In the genomic region with DNA sequence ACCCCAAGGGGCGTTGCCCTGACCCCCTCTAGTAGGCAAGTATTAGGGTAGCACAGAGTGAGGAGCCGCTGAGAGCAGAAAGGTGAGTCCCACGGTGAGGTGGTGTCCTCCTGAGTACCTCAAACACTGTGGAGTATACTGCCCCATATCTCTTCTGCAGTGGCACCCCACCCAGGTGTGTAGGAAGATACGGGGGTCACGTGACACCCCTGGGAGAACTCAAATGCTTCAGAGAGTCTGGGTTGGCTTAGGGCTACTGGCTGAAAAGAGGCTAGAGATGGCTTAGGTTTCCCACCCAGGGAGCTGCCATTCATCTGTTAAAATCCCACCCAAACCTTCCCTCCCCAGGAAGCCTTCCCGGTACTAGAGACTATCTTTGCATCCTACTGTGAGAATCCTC, we compare ENCODE assay signal across 11 mouse cellular contexts. TPM values are rescaled to one million over a fixed set of nuclear protein-coding genes. Genes with fewer than 3 reads are reported as not detected.
DNase-seq lines count a peak whose midpoint lies in the region; ATAC-seq lines count a peak whose summit lies in the region.
"Had no signal": no experiment of that assay in that cellular context is flagged by ENCODE, and none has a peak within 500 bp of the region (broad histone marks: within the 10 kb centered on the region; RNA-seq: fewer than 3 reads in every experiment).

No protein-coding gene starts in this region.

- peaks cover 62% of the 10 kb centered on the region for H3K27me3 ChIP-seq in midbrain, embryonic 12.5 days
- H3K27me3 ChIP-seq in midbrain, embryonic 11.5 days (ENCODE audit: control insufficient read depth, insufficient read depth, low read length), result peaks cover 22% of the 10 kb centered on the region
- peaks cover 37% of the 10 kb centered on the region for H3K27me3 ChIP-seq in limb, embryonic 13.5 days
- 0 out of 2 replicates have a peak, but pooled peaks cover 3% of the 10 kb centered on the region for H3K27me3 ChIP-seq in stomach, embryonic 15.5 days (replicated peaks)

- H3K9ac ChIP-seq in midbrain, embryonic 12.5 days (replicated peaks), result peak overlapping the region; percentile 44; the same call in 1 of the 2 replicates
- no peak overlapping the region for H3K9ac ChIP-seq in midbrain, embryonic 11.5 days (ENCODE audit: low read length)
- no peak overlapping the region for H3K9ac ChIP-seq in limb, embryonic 13.5 days
- H3K9ac ChIP-seq in stomach, embryonic 15.5 days, result no peak overlapping the region

- no peak for ATAC-seq in midbrain, embryonic 12.5 days (ENCODE audit: low FRiP score, low read depth)
- no peak for ATAC-seq in midbrain, embryonic 11.5 days (ENCODE audit: low FRiP score)
- peak; percentile 75 for ATAC-seq in erythroid progenitor cell, adult 5-6 weeks (replicated peaks; ENCODE audit: low FRiP score, poor library complexity, severe bottlenecking)
- ATAC-seq in limb, embryonic 13.5 days (ENCODE audit: low FRiP score, low read depth), result no peak
- ATAC-seq in stomach, embryonic 15.5 days (ENCODE audit: insufficient read depth, low FRiP score, low read depth), result no peak

- no peak for DNase-seq in midbrain, embryonic 11.5 days (ENCODE audit: low spot score, missing footprints)
- no peak for DNase-seq in frontal cortex, adult 2 months (ENCODE audit: extremely low spot score in 1 of 2, low spot score in 1 of 2)
- DNase-seq in testis, postnatal 10 days (ENCODE audit: low spot score), result no peak
- DNase-seq: cerebellum, adult 11 months; lung, postnatal 36 days had no signal

- peak overlapping the region; percentile 38; the same call in 1 of the 2 replicates for H3K4me3 ChIP-seq in midbrain, embryonic 12.5 days
- no peak overlapping the region for H3K4me3 ChIP-seq in midbrain, embryonic 11.5 days (ENCODE audit: low read depth, low read length)
- no peak overlapping the region for H3K4me3 ChIP-seq in limb, embryonic 13.5 days
- no peak overlapping the region for H3K4me3 ChIP-seq in stomach, embryonic 15.5 days (replicated peaks)

- WGBS in midbrain, embryonic 12.5 days, result 39% methylated on average over 6 of the region's 6 CpGs
- 31% methylated on average over 6 of the region's 6 CpGs for WGBS in midbrain, embryonic 11.5 days
- 58% methylated on average over 6 of the region's 6 CpGs for WGBS in limb, embryonic 13.5 days
- WGBS in stomach, embryonic 15.5 days, result 59% methylated on average over 6 of the region's 6 CpGs

- peak overlapping the region; percentile 60; the same call in 1 of the 2 replicates for H3K4me2 ChIP-seq in midbrain, embryonic 12.5 days (replicated peaks)
- no peak overlapping the region for H3K4me2 ChIP-seq in midbrain, embryonic 11.5 days
- peak overlapping the region; percentile 89; the same call in 1 of the 2 replicates for H3K4me2 ChIP-seq in limb, embryonic 13.5 days (replicated peaks)
- peak overlapping the region; percentile 93 for H3K4me2 ChIP-seq in stomach, embryonic 15.5 days

- H3K36me3 ChIP-seq in midbrain, embryonic 12.5 days, result peaks cover 64% of the 10 kb centered on the region
- peaks cover 20% of the 10 kb centered on the region for H3K36me3 ChIP-seq in midbrain, embryonic 11.5 days (ENCODE audit: control insufficient read depth, insufficient read depth, low read length)
- H3K36me3 ChIP-seq in limb, embryonic 13.5 days, result peaks cover 49% of the 10 kb centered on the region
- H3K36me3 ChIP-seq in stomach, embryonic 15.5 days, result 0 out of 2 replicates have a peak, but pooled peaks cover 3% of the 10 kb centered on the region

- H3K4me1 ChIP-seq in midbrain, embryonic 12.5 days, result peaks cover 31% of the 10 kb centered on the region
- H3K4me1 ChIP-seq in midbrain, embryonic 11.5 days (ENCODE audit: control insufficient read depth, insufficient read depth, low read length), result peaks cover 20% of the 10 kb centered on the region
- peaks cover 31% of the 10 kb centered on the region for H3K4me1 ChIP-seq in limb, embryonic 13.5 days
- H3K4me1 ChIP-seq in stomach, embryonic 15.5 days, result peaks cover 18% of the 10 kb centered on the region

- no peaks in the 10 kb centered on the region for H3K9me3 ChIP-seq in midbrain, embryonic 12.5 days
- no peaks in the 10 kb centered on the region for H3K9me3 ChIP-seq in midbrain, embryonic 11.5 days (ENCODE audit: control insufficient read depth, low read length)
- H3K9me3 ChIP-seq in limb, embryonic 13.5 days, result no peaks in the 10 kb centered on the region
- no peaks in the 10 kb centered on the region for H3K9me3 ChIP-seq in stomach, embryonic 15.5 days

- H3K27ac ChIP-seq in midbrain, embryonic 12.5 days (replicated peaks), result no peak overlapping the region
- H3K27ac ChIP-seq in midbrain, embryonic 11.5 days (ENCODE audit: low read depth, low read length), result no peak overlapping the region
- H3K27ac ChIP-seq in limb, embryonic 13.5 days, result no peak overlapping the region
- no peak overlapping the region for H3K27ac ChIP-seq in stomach, embryonic 15.5 days
- H3K27ac ChIP-seq: left cerebral cortex, adult 2 months had no signal

RNA-seq across cellular contexts. Expression of a gene that starts 12.5 kb away (rescaled TPM):
- 1.5 and 2.2 TPM in 2 replicates for polyA plus RNA-seq in midbrain, embryonic 12.5 days (2016; fragmentation: Nextera tagmentation; extraction: Ambion mirVana)
- polyA plus RNA-seq in midbrain, embryonic 11.5 days (2014; fragmentation: Nextera tagmentation; extraction: Ambion mirVana), result 1.5 and 2.4 TPM in 2 replicates
- total RNA-seq in erythroid progenitor cell, adult 5-6 weeks (2015; ENCODE audit: low replicate concordance), result not detected in 2 replicates
- not detected in 2 replicates for total RNA-seq in erythroid progenitor cell, adult 5-6 weeks (2017; ENCODE audit: low replicate concordance)
- polyA plus RNA-seq in limb, embryonic 13.5 days (2015; fragmentation: Nextera tagmentation; extraction: Ambion mirVana), result 3.1 and 3.7 TPM in 2 replicates
- 6.7 and 14.4 TPM in 2 replicates for polyA plus RNA-seq in stomach, embryonic 15.5 days (2015; fragmentation: Nextera tagmentation; extraction: Ambion mirVana)
- polyA plus RNA-seq in frontal cortex, adult 2 months (2012; rRNA removed), result 15.2 and 17.7 TPM in 2 replicates

RNA-seq across cellular contexts. Expression of a gene that starts 13.4 kb away (rescaled TPM):
- 10.6 and 11.1 TPM in 2 replicates for polyA plus RNA-seq in midbrain, embryonic 12.5 days (2016; fragmentation: Nextera tagmentation; extraction: Ambion mirVana)
- polyA plus RNA-seq in midbrain, embryonic 11.5 days (2014; fragmentation: Nextera tagmentation; extraction: Ambion mirVana), result 4.6 and 4.8 TPM in 2 replicates
- not detected in 2 replicates for total RNA-seq in erythroid progenitor cell, adult 5-6 weeks (2015; ENCODE audit: low replicate concordance)
- not detected in 2 replicates for total RNA-seq in erythroid progenitor cell, adult 5-6 weeks (2017; ENCODE audit: low replicate concordance)
- polyA plus RNA-seq in limb, embryonic 13.5 days (2015; fragmentation: Nextera tagmentation; extraction: Ambion mirVana), result 4.3 and 4.9 TPM in 2 replicates
- 1.1 and 1.9 TPM in 2 replicates for polyA plus RNA-seq in stomach, embryonic 15.5 days (2015; fragmentation: Nextera tagmentation; extraction: Ambion mirVana)
- 170 and 198 TPM in 2 replicates for polyA plus RNA-seq in frontal cortex, adult 2 months (2012; rRNA removed)
- polyA plus RNA-seq: thymus, postnatal 0 days had no signal

RNA-seq across cellular contexts. Expression of a gene that starts 17.4 kb away (rescaled TPM):
- polyA plus RNA-seq in midbrain, embryonic 12.5 days (2016; fragmentation: Nextera tagmentation; extraction: Ambion mirVana), result 288 and 293 TPM in 2 replicates
- polyA plus RNA-seq in midbrain, embryonic 11.5 days (2014; fragmentation: Nextera tagmentation; extraction: Ambion mirVana), result 224 and 225 TPM in 2 replicates
- total RNA-seq in erythroid progenitor cell, adult 5-6 weeks (2015; ENCODE audit: low replicate concordance), result 20.5 and 29.8 TPM in 2 replicates
- 43.8 and 48.9 TPM in 2 replicates for total RNA-seq in erythroid progenitor cell, adult 5-6 weeks (2017; ENCODE audit: low replicate concordance)
- polyA plus RNA-seq in limb, embryonic 13.5 days (2015; fragmentation: Nextera tagmentation; extraction: Ambion mirVana), result 135 and 137 TPM in 2 replicates
- 85.0 and 103 TPM in 2 replicates for polyA plus RNA-seq in stomach, embryonic 15.5 days (2015; fragmentation: Nextera tagmentation; extraction: Ambion mirVana)
- 158 and 167 TPM in 2 replicates for polyA plus RNA-seq in frontal cortex, adult 2 months (2012; rRNA removed)

RNA-seq across cellular contexts. Expression of a gene that starts 27.6 kb away (rescaled TPM):
- 0.46 and 1.1 TPM in 2 replicates for polyA plus RNA-seq in midbrain, embryonic 12.5 days (2016; fragmentation: Nextera tagmentation; extraction: Ambion mirVana)
- polyA plus RNA-seq in midbrain, embryonic 11.5 days (2014; fragmentation: Nextera tagmentation; extraction: Ambion mirVana), result 0.69 and 0.75 TPM in 2 replicates
- not detected in 2 replicates for total RNA-seq in erythroid progenitor cell, adult 5-6 weeks (2015; ENCODE audit: low replicate concordance)
- total RNA-seq in erythroid progenitor cell, adult 5-6 weeks (2017; ENCODE audit: low replicate concordance), result not detected in 2 replicates
- polyA plus RNA-seq in limb, embryonic 13.5 days (2015; fragmentation: Nextera tagmentation; extraction: Ambion mirVana), result 2.1 TPM in 2 replicates
- polyA plus RNA-seq in stomach, embryonic 15.5 days (2015; fragmentation: Nextera tagmentation; extraction: Ambion mirVana), result 1.0 and 1.4 TPM in 2 replicates
- 2.1 and 2.6 TPM in 2 replicates for polyA plus RNA-seq in frontal cortex, adult 2 months (2012; rRNA removed)

RNA-seq across cellular contexts. Expression of a gene that starts 33.8 kb away (rescaled TPM):
- polyA plus RNA-seq in midbrain, embryonic 12.5 days (2016; fragmentation: Nextera tagmentation; extraction: Ambion mirVana), result 50.1 and 50.2 TPM in 2 replicates
- polyA plus RNA-seq in midbrain, embryonic 11.5 days (2014; fragmentation: Nextera tagmentation; extraction: Ambion mirVana), result 64.0 and 67.9 TPM in 2 replicates
- total RNA-seq in erythroid progenitor cell, adult 5-6 weeks (2015; ENCODE audit: low replicate concordance), result 2.5 and 2.9 TPM in 2 replicates
- total RNA-seq in erythroid progenitor cell, adult 5-6 weeks (2017; ENCODE audit: low replicate concordance), result 0.23 and 4.0 TPM in 2 replicates
- polyA plus RNA-seq in limb, embryonic 13.5 days (2015; fragmentation: Nextera tagmentation; extraction: Ambion mirVana), result 69.1 and 71.6 TPM in 2 replicates
- 57.0 and 64.3 TPM in 2 replicates for polyA plus RNA-seq in stomach, embryonic 15.5 days (2015; fragmentation: Nextera tagmentation; extraction: Ambion mirVana)
- polyA plus RNA-seq in frontal cortex, adult 2 months (2012; rRNA removed), result 17.9 TPM in 2 replicates

Comparison
In these comparisons a context has a peak if more than half of its experiments do, and no peak if none do; other contexts are left out.
1. RNA of a gene that starts 13.4 kb away (polyA plus RNA-seq): 170 to 198 TPM in frontal cortex, adult 2 months; 10.6 to 11.1 TPM in midbrain, embryonic 12.5 days, 4.3 to 4.9 TPM in limb, embryonic 13.5 days, 4.6 to 4.8 TPM in midbrain, embryonic 11.5 days and 1.1 to 1.9 TPM in stomach, embryonic 15.5 days; every median in the first group is over 10 times any median in the second.